Mouse (Mus musculus) neutrophil, adult 65 days (primary cell): ENCODE results near the gene Chordc1. TPM values are rescaled to one million over a fixed set of nuclear protein-coding genes. Genes with fewer than 3 reads are reported as not detected.

Experiments used
- total RNA-seq: library from RNA; stranded (reverse); gene quantifications from 2 replicates; pipeline ENCODE4 v1.2.4, GENCODE M21; 2023

The Chordc1 gene
- total RNA-seq = 29.6 and 32.0 TPM in 2 replicates

DNA sequence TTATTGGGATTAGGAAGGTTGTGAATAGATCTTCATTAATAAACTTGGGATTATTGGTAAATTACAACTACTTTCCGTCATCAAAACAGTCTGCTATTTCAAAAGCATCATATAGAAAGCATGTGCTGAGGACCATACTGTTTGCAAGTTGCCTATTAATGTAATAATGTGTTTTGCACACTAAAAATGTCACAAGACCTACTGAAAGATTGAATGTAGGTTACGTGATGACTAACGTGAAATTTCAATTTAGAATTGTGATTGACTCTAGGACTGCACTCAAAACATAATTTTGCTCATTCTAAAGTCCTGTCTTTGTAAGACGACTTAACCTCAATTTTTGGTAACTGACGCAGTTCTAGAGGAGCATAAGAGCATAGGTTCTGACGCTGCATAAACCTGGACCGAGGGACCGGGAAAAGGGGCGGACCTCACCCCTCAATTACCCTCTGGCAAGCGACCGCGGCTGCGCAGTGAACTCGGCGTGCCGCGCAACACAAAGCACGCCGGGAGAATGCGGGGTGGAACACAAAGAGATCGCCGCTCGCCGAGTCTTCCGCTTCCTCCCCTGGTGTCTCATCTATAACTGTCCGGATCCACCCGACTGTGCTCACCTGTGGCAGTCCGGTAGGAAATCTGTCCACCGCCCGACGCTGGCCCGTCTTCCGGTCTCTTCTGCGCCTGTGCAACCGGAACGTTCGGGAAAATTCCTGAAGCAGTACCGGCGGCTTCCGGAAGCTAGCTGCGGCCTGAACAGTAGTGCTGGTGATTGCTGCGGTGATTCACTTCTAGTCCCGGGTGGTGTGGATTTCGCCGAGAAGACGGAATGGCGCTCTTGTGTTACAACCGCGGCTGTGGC is at the start of gene Chordc1:
Chordc1 (plus strand) TSS at position 555 of the 859 bp plus-strand sequence.

Other genes starting within 250 kb of the Chordc1 start
- not detected in 2 replicates for gene Naalad2, start 110.9 kb downstream of the Chordc1 start, total RNA-seq
- gene Ubtfl1, start 112.3 kb downstream of the Chordc1 start, total RNA-seq = not detected in 2 replicates
- gene Mbd3l2, start 138.5 kb downstream of the Chordc1 start, total RNA-seq = not detected in 2 replicates
- not detected in 2 replicates for gene Zfp558, start 186.1 kb downstream of the Chordc1 start, total RNA-seq
- gene Mbd3l1, start 186.2 kb downstream of the Chordc1 start, total RNA-seq = not detected in 2 replicates